Mouse (Mus musculus) gastrocnemius, postnatal 10 days (tissue): ENCODE measurements around the gene Fxyd4. TPM values are rescaled to one million over a fixed set of nuclear protein-coding genes. Genes with fewer than 3 reads are reported as not detected.
A peak's percentile ranks its signal among the peaks of the same experiment; 100 is the strongest.

ENCODE experiments used
- DNase-seq: peaks from one replicate; pipeline ENCODE4 v3.0.0; 2021; ENCODE audit warnings: mixed read lengths
- long read RNA-seq, 2 experiments: library from polyadenylated mRNA; stranded (forward); transcript quantifications; one replicate each; pipeline ENCODE4 v2.0.0; 2021
- total RNA-seq, 2 experiments: library from RNA; stranded (reverse); gene quantifications; 2 replicates each; pipeline ENCODE4 v1.2.3; 2021

Fxyd4 gene
- total RNA-seq, result not detected
- long read RNA-seq, experiment 1, result 0 reads
- long read RNA-seq, experiment 2, result 0 reads

- no peak for DNase-seq
Measured at GRCm38 (mm10) chr6:117937222-117937932, at the start of gene Fxyd4. TSS of gene Fxyd4 (minus strand) at chr6:117937692.

DNA sequence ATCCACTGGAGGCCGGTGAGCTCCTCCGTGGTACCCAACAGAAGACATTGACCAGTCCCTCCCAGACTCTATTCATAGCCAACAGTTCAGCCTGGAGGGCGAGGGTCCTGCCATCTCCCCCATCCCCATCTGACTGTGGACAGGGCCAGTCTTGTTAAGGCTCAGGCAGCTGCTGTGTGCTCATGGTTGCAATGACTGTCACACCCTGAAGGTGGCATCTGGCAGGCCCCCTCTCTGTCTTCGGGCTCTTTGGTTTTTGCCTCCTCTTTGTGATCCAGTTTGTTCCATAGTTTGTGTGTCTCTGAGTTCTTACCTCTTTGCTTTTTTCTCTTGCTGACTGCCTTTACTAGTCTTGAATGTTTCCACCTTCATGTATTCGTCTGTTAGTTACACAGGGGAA, 49.7 kb upstream of the Fxyd4 start:
- DNase-seq, result no peak

GRCm38 (mm10) chr6:117966729-117967128, 29.2 kb upstream of the Fxyd4 start:
- no peak for DNase-seq

DNA sequence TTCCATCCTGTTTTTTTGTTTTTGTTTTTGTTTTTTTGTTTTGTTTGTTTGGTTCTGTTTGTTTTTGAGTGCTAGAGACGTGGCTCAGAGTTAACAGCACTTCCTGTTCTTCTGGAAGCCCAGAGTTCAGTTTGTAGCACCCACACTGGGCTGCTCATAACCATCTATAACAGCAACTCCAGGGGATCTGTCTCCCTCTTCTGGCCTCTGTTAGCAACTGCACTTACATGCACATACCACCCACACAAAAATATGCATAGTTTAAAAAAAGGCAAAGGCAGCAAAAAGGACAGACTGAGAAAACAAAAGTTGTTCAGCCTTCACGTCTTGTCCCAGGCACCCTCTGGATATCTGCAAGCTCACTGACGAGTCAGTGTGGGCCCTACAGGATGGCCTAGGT, 25.7 kb upstream of the Fxyd4 start:
- DNase-seq, result no peak

DNA sequence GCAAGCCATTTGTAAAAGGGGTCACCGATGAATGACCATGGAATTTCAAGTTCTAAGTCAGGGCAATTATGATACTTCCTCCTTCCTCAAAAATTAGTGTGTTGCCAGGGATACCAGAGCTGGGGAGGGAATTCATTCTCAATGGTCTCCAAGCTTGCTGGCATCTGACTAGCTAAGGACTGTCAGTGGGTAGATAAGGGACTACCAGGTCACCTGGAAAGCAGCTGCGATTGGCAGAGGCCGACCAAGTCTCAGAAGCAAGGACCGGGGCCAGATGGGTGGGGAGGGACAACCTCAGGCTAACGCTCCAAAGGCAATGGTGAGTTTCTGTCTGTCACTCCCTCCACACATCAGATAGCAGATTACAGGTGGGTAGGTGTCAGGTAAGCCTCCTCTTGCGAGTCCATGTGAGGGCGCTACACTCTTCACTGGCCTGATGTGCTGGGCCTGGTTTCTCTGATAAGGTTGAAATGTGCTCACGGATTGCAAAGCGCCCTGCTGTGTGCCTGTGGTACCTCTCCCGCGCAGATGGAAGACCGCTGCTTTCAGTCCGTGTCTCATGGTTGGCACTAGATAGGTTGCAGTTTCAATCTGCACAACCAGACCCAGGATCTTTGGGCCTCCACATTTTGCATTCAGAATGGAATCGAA, 19.5 kb upstream of the Fxyd4 start:
- no peak for DNase-seq

GRCm38 (mm10) chr6:117956161-117956560, 18.7 kb upstream of the Fxyd4 start:
- no peak for DNase-seq

- DNase-seq, result no peak
Measured at GRCm38 (mm10) chr6:117952330-117952729, 14.8 kb upstream of the Fxyd4 start.

DNA sequence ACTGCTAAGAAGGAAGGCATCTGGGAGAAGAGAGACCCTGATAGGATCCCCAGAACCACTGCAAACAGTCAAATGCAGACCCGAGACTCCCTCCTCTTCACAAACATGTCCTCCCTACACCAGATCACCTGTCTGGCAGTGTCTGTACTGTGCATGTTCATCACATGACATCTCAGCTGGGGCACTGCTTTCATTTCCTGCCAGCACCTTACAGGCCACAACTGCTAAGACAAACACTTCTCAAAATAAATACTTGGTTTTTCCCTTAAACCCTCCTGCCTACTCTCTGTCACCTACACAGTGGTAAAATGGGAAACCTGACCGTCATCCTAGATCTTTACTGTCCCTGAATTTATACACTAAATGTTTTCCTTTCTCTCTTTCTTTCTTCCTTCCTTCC, 6.4 kb upstream of the Fxyd4 start:
- no peak for DNase-seq

- DNase-seq, result no peak
Measured at GRCm38 (mm10) chr6:117942769-117943168, 5.3 kb upstream of the Fxyd4 start.

- DNase-seq, result no peak
Measured at GRCm38 (mm10) chr6:117938951-117939350, 1.5 kb upstream of the Fxyd4 start.

DNA sequence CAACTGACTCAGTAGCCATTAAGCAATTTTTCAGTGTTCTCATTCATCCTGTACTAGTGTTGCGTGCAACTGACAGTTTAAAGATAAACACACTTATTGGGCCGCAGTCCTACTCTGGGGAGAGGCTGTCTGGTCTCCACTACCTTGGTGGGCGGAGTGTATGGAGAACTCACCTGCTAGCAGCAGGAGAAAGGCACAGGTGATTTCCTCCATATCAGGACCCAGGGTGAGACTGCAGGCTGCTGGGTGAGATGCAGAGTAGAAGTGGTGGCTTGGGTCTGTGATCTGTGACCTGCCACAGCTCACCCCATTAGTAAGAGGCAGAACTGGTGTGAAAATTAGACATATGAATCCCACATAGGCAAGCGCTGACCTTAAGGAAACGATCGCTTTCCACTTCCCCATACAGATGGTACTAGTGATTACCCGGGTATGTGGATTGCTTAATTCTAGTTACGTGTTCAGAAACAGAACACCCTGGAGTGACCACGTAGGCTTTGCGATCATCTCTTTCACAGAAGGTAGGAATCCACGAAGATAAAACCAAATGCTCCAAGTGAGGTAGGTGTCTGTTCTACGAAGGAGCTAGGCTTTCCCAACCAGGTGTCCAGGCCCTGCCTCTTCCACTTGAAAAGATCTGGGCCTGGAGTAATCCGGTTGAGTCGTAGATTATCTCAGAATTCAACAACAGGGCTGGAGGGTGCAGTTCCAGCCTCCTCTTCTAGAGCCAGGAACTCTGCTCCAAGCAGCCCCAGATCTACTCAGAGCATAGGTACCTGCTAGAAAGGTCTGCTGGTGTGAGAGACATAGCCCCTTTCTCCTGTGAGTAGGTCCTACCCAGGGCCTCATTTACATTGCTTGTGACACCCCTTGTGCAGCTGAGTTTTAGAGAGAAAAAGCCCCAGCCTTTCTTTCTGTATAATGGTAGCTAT, 1.5 kb downstream of the Fxyd4 start:
- no peak for DNase-seq

- no peak for DNase-seq
Measured at GRCm38 (mm10) chr6:117934301-117934700, 3.2 kb downstream of the Fxyd4 start.

DNA sequence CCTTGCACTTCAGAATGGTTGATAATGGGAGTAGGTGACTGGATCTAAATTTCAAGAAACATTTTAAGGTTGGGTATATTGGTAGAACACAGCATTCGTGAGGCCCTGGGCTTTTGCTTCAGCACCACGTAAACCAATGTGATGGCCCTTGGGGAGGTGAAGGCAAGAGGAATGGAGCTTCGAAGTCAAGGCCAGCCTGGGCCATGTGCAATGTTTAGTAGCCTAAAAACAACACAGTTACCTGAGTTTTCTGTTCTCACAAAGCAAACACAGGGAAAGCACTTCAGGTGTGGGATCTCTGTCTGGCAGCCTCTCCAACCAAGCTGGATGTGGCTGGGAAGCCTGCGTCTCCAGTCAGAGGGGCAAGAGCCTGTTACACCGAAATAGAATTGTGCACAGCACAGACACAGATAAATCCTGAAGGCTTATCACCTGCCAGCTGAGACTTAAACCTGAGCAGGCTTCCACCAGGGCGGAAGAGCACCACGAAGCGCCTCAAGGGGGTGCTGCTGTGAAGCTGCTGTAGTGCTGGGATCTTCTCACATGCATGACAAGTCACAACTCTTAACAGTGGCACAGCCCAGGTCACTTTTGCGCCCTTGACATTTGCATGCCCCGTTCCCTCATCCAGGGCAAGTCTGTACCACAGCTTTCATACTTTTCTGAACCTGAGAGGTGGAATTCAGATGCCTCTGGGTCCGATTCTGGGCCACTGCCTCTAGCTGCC, 5.0 kb downstream of the Fxyd4 start:
- peak; percentile 18 for DNase-seq

GRCm38 (mm10) chr6:117929945-117930655, 7.4 kb downstream of the Fxyd4 start:
- no peak for DNase-seq

DNA sequence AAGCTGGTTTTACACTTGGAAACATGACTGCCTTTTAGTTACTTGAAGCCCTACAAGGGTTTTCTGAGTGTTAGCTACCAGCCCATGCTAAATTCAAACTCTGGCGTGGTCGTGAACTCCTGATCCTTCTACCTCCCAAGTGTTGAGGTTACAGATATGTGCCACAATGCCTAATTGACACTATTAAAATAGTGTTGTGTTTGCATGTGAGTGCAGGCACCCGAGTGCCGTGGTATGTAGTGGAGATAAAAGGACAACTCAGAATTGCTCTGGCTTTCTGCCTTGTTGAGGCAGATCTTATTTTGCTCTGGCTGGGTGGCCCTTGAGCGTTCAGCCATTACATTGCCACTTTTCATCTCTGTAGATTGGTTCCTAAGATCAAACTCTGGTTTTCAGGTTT, 8.7 kb downstream of the Fxyd4 start:
- DNase-seq, result no peak

DNA sequence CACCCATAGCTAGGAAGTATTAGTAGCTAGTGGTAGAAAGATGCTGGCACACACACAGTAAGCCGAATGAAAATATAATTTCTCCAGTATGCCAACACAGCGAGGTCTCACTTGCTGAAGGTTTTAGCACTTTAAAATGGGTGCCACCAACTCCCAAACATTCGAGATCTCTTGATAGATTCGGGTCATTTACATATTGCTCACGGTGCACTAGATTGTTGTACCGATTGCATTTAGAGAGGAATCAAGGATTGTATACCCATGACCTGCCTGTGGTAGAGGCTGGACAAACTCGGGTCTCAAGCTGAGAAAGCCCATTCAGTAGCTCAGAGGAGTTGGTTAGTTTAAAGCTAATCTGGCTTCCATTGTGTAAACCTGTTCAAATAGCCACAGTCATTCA, 9.5 kb downstream of the Fxyd4 start:
- no peak for DNase-seq

DNA sequence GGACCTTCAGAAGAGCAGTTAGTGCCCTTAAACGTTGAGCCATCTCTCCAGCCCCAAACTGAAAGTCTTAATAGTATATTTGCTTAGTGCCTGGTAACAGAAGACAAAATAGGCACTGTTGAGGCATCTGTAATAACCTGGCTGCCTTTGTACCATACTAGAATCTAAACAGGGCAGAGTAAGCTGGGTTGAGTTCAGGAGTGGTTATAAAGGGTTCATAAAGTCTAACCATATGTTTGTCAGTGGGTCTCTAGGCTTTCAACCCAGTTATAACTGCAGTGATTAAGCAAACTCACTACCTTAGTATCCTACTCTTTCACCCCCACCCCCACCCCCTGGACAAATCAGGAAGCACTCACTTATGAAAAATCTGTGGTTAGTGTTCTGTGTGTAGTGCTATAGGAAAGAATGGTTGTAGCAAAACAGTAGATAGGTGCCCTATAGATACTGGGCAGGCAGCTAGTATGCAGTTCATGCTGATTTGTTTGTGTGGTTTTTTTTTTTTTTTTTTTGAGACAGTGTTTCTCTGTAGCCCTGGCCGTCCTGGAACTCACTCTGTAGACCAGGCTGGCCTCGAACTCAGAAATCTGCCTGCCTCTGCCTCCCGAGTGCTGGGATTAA, 10.5 kb downstream of the Fxyd4 start:
- DNase-seq, result no peak

DNA sequence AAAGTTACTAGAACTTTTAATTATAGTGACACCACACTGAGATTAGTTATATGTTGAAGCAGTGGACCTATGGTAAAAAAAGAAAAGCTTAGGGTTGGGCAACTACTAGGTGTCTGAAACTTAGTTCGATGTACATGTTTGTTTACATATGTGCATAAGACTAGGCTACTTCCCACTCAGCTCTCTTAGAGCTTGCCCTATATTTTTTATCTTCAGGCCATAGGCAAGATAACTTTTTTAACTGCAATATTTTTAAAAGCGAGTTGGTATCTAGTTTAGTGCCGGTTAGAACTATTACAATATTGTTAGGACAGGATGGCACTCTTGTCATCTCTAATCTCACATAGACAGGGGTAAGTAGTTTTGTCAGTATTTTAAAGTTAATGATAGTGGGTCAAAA, 15.5 kb downstream of the Fxyd4 start:
- DNase-seq, result no peak

DNA sequence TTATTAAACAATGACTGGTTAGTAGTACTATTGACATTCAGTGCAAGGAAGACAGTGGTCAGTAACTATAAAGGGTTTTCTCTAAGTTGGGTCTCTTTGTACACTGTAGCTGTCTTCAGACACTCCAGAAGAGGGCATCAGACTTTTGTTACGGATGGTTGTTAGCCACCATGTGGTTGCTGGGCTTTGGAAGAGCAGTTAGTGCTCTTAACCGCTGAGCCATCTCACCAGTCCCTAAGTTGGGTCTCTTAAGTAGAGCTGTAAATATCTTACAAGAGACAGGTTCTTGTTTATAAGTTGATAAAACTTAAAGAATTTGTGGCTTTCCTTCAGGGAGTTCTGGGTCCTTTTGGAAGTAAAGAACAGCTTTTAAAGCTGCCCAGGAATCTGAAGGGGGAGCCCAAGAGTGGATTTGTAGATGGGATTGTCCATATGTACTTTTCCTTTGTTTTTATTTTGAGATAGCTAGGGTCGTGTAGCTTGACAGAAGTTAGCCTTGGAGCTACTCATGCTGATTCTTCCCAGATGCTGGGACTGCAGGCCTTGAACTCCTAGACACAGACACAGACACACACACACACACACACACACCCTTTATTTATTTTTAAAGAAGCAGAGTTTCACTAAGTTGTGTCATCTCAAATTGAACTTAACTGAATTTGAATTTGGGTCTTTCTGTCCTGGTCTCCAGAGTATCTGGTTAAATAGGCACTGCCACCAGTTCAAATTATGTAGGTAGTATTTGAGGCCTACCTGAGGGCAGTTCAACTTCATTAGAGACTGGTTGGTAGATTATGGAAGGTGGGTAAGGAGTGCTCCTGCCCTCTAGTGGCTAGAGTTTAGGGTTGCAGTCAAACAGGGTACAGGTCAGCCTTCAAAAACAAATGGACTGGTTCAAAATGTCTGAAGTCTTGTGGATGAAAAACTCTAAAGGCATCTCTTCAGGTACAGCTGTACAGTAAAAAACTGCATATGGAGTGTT, 16.5 kb downstream of the Fxyd4 start:
- DNase-seq, result no peak

GRCm38 (mm10) chr6:117918043-117918442, 19.4 kb downstream of the Fxyd4 start:
- no peak for DNase-seq
